Mouse (Mus musculus): Measurements from ENCODE around the gene B430306N03Rik.

GRCm38 (mm10) chr17:48300199-48300598, 15.7 kb upstream of the B430306N03Rik start:
- peak; percentile 28; the same call in 1 of the 2 replicates for TF ChIP-seq CTCF (IDR thresholded peaks at IDR 0.05; ENCODE audit: control insufficient read depth, insufficient read depth, low read length)
- peak; percentile 83 for TF ChIP-seq POLR2A (IDR thresholded peaks at IDR 0.05; ENCODE audit: borderline replicate concordance, control insufficient read depth, low read depth, low read length)
